Comparison of ENCODE assay signal across 8 mouse cellular contexts in genomic region chr3:79811632-79812031, GRCm38 (mm10). TPM values are rescaled to one million over a fixed set of nuclear protein-coding genes. Genes with fewer than 3 reads are reported as not detected.
DNase-seq lines count a peak whose midpoint lies in the region; ATAC-seq and TF ChIP-seq lines count a peak whose summit lies in the region.

No protein-coding gene starts in this region.

- peak; percentile 17 for DNase-seq in gastrocnemius, adult 2 months
- no peak for DNase-seq in gastrocnemius, adult 8-10 months (ENCODE audit: low spot score in 2 of 2)
- DNase-seq in testis, postnatal 10 days (ENCODE audit: low spot score): peak; percentile 54
- no peak for DNase-seq in testis, postnatal 14 days (ENCODE audit: low spot score)
- DNase-seq in thymus, postnatal 25 days: peak; percentile 17
- DNase-seq in yolk sac, embryonic 10.5 days (ENCODE audit: low spot score): no peak
- DNase-seq in left cerebral cortex, postnatal 4 days: no peak

- TF ChIP-seq CTCF in gastrocnemius, adult 2 months (IDR thresholded peaks at IDR 0.05): peak; percentile 58

- H3K27ac ChIP-seq in gastrocnemius, adult 2 months: no peak overlapping the region

- intact Hi-C loops in gastrocnemius, adult 2 months (cut with DNase I): no loop called here
- intact Hi-C loops in left cerebral cortex, postnatal 4 days (cut with DNase I): no loop called here

- no peak overlapping the region for H3K4me3 ChIP-seq in gastrocnemius, adult 2 months

- peak; percentile 49 for ATAC-seq in common myeloid progenitor, adult 5-6 weeks (replicated peaks; ENCODE audit: low read depth, poor library complexity, severe bottlenecking)

RNA-seq across cellular contexts. Expression of gene Tmem144, which starts 40.9 kb away (rescaled TPM):
- total RNA-seq in gastrocnemius, adult 2 months (2021): 1 to 10 TPM in 1 of 2 experiments, under 1 TPM in 1; 0.74 to 2.7 TPM
- 1 to 10 TPM in 3 of 4 experiments, under 1 TPM in 1; 0.97 to 1.8 (median 1.4) TPM for total RNA-seq in gastrocnemius, adult 8-10 months (2022)
- 1.1 and 7.4 TPM in 2 replicates for total RNA-seq in common myeloid progenitor, adult 5-6 weeks (2017)
- 1 to 10 TPM; 2.8 to 3.6 TPM for total RNA-seq in left cerebral cortex, postnatal 4 days (2021)

Comparison
In these comparisons a context has a peak if more than half of its experiments do, and no peak if none do; other contexts are left out.
1. DNase-seq: peak in gastrocnemius, adult 2 months (single experiment), testis, postnatal 10 days (single experiment) and thymus, postnatal 25 days (single experiment); none in gastrocnemius, adult 8-10 months (0 of 2), testis, postnatal 14 days (single experiment), yolk sac, embryonic 10.5 days (single experiment) and left cerebral cortex, postnatal 4 days (single experiment).